Mouse (Mus musculus): Measurements from ENCODE around the gene Txnrd2.

The Txnrd2 gene

GRCm38 (mm10) chr16:18426215-18426791, at the start of gene Txnrd2:
Gene Txnrd2, plus strand, starts transcription at chr16:18426384.
- DNase-seq (ENCODE audit: low spot score in 2 of 2) = peak; percentile 76 to 79

GRCm38 (mm10) chr16:18377203-18377602, 49.0 kb upstream of the Txnrd2 start:
- no peak for DNase-seq (ENCODE audit: low spot score in 2 of 2)

- no peak for DNase-seq (ENCODE audit: low spot score in 2 of 2)
These were observed 47.7 kb upstream of the Txnrd2 start for GRCm38 (mm10) chr16:18378489-18378888.

- no peak for DNase-seq (ENCODE audit: low spot score in 2 of 2)
These were observed 46.7 kb upstream of the Txnrd2 start for GRCm38 (mm10) chr16:18379338-18380001.

- no peak for DNase-seq (ENCODE audit: low spot score in 2 of 2)
These were observed 45.6 kb upstream of the Txnrd2 start for GRCm38 (mm10) chr16:18380495-18381063.

- no peak for DNase-seq (ENCODE audit: low spot score in 2 of 2)
These were observed 44.4 kb upstream of the Txnrd2 start for GRCm38 (mm10) chr16:18381621-18382258.

- DNase-seq (ENCODE audit: low spot score in 2 of 2) = no peak
These were observed 43.0 kb upstream of the Txnrd2 start for GRCm38 (mm10) chr16:18383045-18383726.

GRCm38 (mm10) chr16:18383756-18384155, 42.4 kb upstream of the Txnrd2 start:
- DNase-seq (ENCODE audit: low spot score in 2 of 2) = no peak

- DNase-seq (ENCODE audit: low spot score in 2 of 2) = no peak
These were observed 42.0 kb upstream of the Txnrd2 start for GRCm38 (mm10) chr16:18384211-18384610.

- no peak for DNase-seq (ENCODE audit: low spot score in 2 of 2)
These were observed 41.5 kb upstream of the Txnrd2 start for GRCm38 (mm10) chr16:18384659-18385058.

GRCm38 (mm10) chr16:18385411-18385810, 40.8 kb upstream of the Txnrd2 start:
- no peak for DNase-seq (ENCODE audit: low spot score in 2 of 2)

- no peak for DNase-seq (ENCODE audit: low spot score in 2 of 2)
These were observed 39.7 kb upstream of the Txnrd2 start for GRCm38 (mm10) chr16:18386451-18386850.

GRCm38 (mm10) chr16:18386972-18387371, 39.2 kb upstream of the Txnrd2 start:
- no peak for DNase-seq (ENCODE audit: low spot score in 2 of 2)

GRCm38 (mm10) chr16:18387704-18388582, 38.2 kb upstream of the Txnrd2 start:
- DNase-seq (ENCODE audit: low spot score in 2 of 2) = no peak

- DNase-seq (ENCODE audit: low spot score in 2 of 2) = no peak
These were observed 37.4 kb upstream of the Txnrd2 start for GRCm38 (mm10) chr16:18388583-18389435.

GRCm38 (mm10) chr16:18390399-18390798, 35.8 kb upstream of the Txnrd2 start:
- no peak for DNase-seq (ENCODE audit: low spot score in 2 of 2)

GRCm38 (mm10) chr16:18391127-18391526, 35.1 kb upstream of the Txnrd2 start:
- no peak for DNase-seq (ENCODE audit: low spot score in 2 of 2)

- no peak for DNase-seq (ENCODE audit: low spot score in 2 of 2)
These were observed 34.5 kb upstream of the Txnrd2 start for GRCm38 (mm10) chr16:18391728-18392127.

GRCm38 (mm10) chr16:18392469-18393426, 33.4 kb upstream of the Txnrd2 start:
- DNase-seq (ENCODE audit: low spot score in 2 of 2) = peak; percentile 84
